Mouse (Mus musculus): ENCODE measurements at regions not wholly inside any gene's neighbourhood (a gene's known extent, or its start where the extent isn't known, plus 50 kb on each side); places are given as distances from the start of the nearest gene placed in this dataset.
A peak's percentile ranks its signal among the peaks of the same experiment; 100 is the strongest.

- no peak overlapping the region for H3K27ac ChIP-seq
- H3K4me3 ChIP-seq: no peak overlapping the region
- no peaks in the 10 kb centered on the region for H3K4me1 ChIP-seq
- H3K9ac ChIP-seq: no peak overlapping the region
- ATAC-seq (ENCODE audit: low FRiP score, low read depth): no peak
- no peak overlapping the region for H3K4me2 ChIP-seq (replicated peaks)
- WGBS: 95% methylated on average over 1 of the region's 1 CpGs
- H3K27me3 ChIP-seq (replicated peaks): no peaks in the 10 kb centered on the region
- H3K36me3 ChIP-seq: no peaks in the 10 kb centered on the region
- H3K9me3 ChIP-seq: no peaks in the 10 kb centered on the region
Observed at GRCm38 (mm10) chr4:75713960-75714359, 435.9 kb upstream of the Dmac1 start.

- Histone ChIP-seq H3K4me2 (replicated peaks) (no peak overlapping the region), H3K4me1 (no peaks in the 10 kb centered on the region), H3K36me3 (no peaks in the 10 kb centered on the region), H3K9ac (no peak overlapping the region), H3K9me3 (no peaks in the 10 kb centered on the region), H3K27me3 (replicated peaks) (no peaks in the 10 kb centered on the region), H3K4me3 (no peak overlapping the region), H3K27ac (no peak overlapping the region)
- WGBS: 64% methylated on average over 3 of the region's 3 CpGs
- ATAC-seq (ENCODE audit: low FRiP score, low read depth): no peak
Observed at GRCm38 (mm10) chr4:75700780-75701378, 422.8 kb upstream of the Dmac1 start.

DNA sequence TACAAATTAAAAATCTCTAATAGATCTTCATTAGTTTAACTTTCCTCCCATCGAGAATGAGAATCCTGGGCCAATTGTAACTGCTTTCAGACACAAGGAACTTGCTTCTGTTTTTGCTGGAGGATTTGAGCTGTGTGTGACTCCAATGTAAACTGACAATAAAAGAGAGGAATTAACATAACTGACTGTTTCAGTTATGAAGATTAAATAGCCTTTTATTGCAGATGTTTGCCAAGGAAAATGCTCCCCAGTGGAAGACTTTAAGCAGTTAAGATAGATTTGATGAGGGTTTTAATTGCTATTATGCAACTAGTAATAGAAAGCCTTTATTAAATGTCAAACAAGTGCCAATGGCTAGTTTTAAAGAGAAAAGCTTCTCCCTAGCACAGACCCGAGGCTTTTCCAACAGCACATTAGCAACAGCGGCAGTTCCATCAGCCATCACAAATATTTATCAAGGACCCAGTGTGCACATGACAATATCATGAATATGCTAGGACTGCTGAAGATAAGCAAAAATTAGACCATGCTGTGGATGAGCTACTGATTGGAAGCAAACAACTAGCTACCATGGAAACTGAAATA, 398.6 kb upstream of the Dmac1 start:
- H3K4me1 ChIP-seq: no peaks in the 10 kb centered on the region
- H3K9ac ChIP-seq: no peak overlapping the region
- H3K27ac ChIP-seq: no peak overlapping the region
- no peak overlapping the region for H3K4me3 ChIP-seq
- H3K4me2 ChIP-seq (replicated peaks): no peak overlapping the region
- no peaks in the 10 kb centered on the region for H3K9me3 ChIP-seq
- H3K36me3 ChIP-seq: no peaks in the 10 kb centered on the region
- WGBS: 67% methylated on average over 3 of the region's 3 CpGs
- no peaks in the 10 kb centered on the region for H3K27me3 ChIP-seq (replicated peaks)
- no peak for ATAC-seq (ENCODE audit: low FRiP score, low read depth)

DNA sequence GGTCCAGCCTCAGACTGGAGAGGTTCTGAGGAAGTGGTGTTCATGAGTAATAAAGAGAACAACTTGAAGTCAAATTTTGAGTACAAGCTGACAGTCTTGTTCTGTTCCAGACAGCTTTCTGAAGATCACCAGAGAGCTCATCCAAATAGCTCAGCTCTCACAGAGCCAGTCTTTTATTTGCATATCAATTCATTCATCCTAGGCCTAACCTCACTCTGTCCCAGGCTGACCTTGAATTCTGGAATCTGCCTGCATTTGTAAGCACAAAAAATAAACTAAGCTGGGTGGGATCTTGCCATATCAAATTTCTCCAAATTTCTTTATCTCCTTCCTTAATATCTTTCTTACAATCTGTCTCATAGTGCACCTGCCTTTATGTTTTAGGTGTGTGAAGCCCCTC, 362.9 kb upstream of the Dmac1 start:
- no peaks in the 10 kb centered on the region for H3K9me3 ChIP-seq

GRCm38 (mm10) chr4:75636627-75637026, 358.5 kb upstream of the Dmac1 start:
- H3K9ac ChIP-seq: no peak overlapping the region
- no peaks in the 10 kb centered on the region for H3K27me3 ChIP-seq (replicated peaks)
- WGBS: 78% methylated on average over 1 of the region's 1 CpGs

More for the DNA sequence above, 362.9 kb upstream of the Dmac1 start:
- Histone ChIP-seq H3K27me3 (replicated peaks) (no peaks in the 10 kb centered on the region), H3K4me2 (replicated peaks) (no peak overlapping the region), H3K4me1 (no peaks in the 10 kb centered on the region), H3K9ac (no peak overlapping the region), H3K36me3 (no peaks in the 10 kb centered on the region), H3K27ac (no peak overlapping the region), H3K4me3 (no peak overlapping the region)
- ATAC-seq (ENCODE audit: low FRiP score, low read depth): no peak

DNA sequence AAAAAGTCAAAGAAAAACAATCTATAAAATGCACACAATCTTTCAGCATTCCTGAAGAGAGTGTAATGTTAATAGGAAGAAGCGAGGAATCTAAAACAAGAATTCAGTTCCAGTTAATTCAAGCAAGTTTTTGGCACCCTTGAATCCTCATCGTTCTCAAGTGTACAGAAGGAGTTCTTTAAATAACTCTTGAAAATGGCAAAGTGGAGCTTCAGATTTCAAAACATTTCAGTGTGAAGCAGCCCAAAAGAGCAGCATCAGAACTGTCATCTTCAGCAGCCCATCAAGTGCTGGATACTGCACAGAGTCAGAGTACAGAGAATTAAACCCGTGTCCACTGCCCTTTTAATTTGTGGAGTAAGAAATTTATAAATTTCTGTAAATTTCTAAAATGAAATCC, 311.8 kb upstream of the Dmac1 start:
- Histone ChIP-seq H3K9ac (no peak overlapping the region), H3K27ac (no peak overlapping the region), H3K4me3 (no peak overlapping the region), H3K36me3 (no peaks in the 10 kb centered on the region), H3K27me3 (replicated peaks) (no peaks in the 10 kb centered on the region), H3K4me2 (replicated peaks) (no peak overlapping the region), H3K9me3 (no peaks in the 10 kb centered on the region), H3K4me1 (no peaks in the 10 kb centered on the region)
- ATAC-seq (ENCODE audit: low FRiP score, low read depth): no peak
- WGBS: 87% methylated on average over 3 of the region's 3 CpGs

More at GRCm38 (mm10) chr4:75636627-75637026, 358.5 kb upstream of the Dmac1 start:
- Histone ChIP-seq H3K4me3 (no peak overlapping the region), H3K36me3 (no peaks in the 10 kb centered on the region), H3K4me2 (replicated peaks) (no peak overlapping the region), H3K9me3 (no peaks in the 10 kb centered on the region), H3K4me1 (no peaks in the 10 kb centered on the region), H3K27ac (no peak overlapping the region; the same call in 1 of the 2 replicates)
- no peak for ATAC-seq (ENCODE audit: low FRiP score, low read depth)

DNA sequence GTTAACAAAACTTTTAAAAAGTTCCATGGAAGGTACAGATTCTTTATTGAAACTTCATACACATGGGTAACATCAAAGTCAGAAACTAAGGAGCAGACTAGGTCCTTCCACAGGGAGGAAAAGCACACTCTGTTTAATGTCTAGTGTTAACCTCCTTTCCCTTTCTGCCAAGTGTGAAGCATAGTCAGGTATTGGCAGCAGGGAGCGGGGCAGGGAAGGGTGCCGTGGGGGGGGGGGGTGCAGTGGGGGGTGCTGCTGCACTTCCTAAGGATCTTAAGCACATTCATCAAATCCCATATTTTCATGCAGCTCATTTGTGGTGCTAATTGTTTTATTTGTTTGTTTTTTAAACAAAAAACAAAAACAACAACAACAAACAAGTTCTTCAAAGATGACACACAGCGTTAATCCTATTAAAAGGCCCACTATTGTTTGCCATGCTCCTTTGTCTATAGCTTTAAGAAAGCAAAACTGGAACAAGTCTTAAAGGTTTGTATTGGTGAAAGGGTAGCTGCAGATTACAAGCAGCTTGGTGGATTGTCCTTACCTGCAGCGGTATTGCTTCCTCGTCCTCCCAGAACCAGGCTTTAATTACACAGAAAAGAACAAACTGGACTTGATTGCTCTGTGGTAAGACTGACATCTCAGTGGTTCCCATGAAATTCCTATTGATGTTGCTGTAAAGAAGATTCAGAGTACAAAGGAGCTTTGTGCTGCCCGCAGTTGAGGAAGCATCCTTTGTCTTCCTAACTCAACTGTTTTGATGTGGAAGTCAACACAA, 310.2 kb upstream of the Dmac1 start:
- Histone ChIP-seq H3K4me1 (no peaks in the 10 kb centered on the region), H3K4me3 (no peak overlapping the region), H3K27ac (no peak overlapping the region), H3K4me2 (replicated peaks) (no peak overlapping the region), H3K9me3 (no peaks in the 10 kb centered on the region), H3K36me3 (no peaks in the 10 kb centered on the region), H3K9ac (no peak overlapping the region), H3K27me3 (replicated peaks) (no peaks in the 10 kb centered on the region)
- 38% methylated on average over 6 of the region's 6 CpGs for WGBS
- ATAC-seq (ENCODE audit: low FRiP score, low read depth): no peak

DNA sequence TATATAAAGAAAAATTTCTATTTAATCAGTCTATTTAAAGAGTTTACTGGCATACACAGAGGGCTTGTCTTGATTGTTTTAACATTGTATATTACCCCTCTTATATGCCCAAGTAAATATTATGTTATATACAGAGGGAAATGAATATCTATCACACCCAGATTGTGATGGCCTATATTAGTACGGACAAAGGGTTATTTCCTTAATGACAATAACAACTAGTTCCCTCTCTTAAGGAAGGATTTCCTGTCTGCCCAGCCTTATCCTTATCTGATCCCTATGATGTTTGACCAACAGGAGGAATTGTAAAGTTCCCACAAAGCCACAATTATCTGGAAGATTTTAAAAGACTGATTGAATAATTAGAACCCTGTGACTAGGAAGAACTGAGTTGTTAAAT, 301.8 kb upstream of the Dmac1 start:
- Histone ChIP-seq H3K36me3 (no peaks in the 10 kb centered on the region), H3K27ac (no peak overlapping the region), H3K4me3 (no peak overlapping the region), H3K4me2 (replicated peaks) (no peak overlapping the region), H3K4me1 (no peaks in the 10 kb centered on the region), H3K9ac (no peak overlapping the region), H3K9me3 (no peaks in the 10 kb centered on the region), H3K27me3 (replicated peaks) (no peaks in the 10 kb centered on the region)
- ATAC-seq (ENCODE audit: low FRiP score, low read depth): no peak
- WGBS: 89% methylated on average over 1 of the region's 1 CpGs

- no peak for ATAC-seq (ENCODE audit: low FRiP score, low read depth)
- Histone ChIP-seq H3K9ac (no peak overlapping the region), H3K9me3 (no peaks in the 10 kb centered on the region), H3K36me3 (no peaks in the 10 kb centered on the region), H3K4me1 (no peaks in the 10 kb centered on the region), H3K27ac (no peak overlapping the region), H3K27me3 (replicated peaks) (no peaks in the 10 kb centered on the region), H3K4me2 (replicated peaks) (no peak overlapping the region), H3K4me3 (no peak overlapping the region)
Observed at GRCm38 (mm10) chr4:75572603-75573002, 294.5 kb upstream of the Dmac1 start.

DNA sequence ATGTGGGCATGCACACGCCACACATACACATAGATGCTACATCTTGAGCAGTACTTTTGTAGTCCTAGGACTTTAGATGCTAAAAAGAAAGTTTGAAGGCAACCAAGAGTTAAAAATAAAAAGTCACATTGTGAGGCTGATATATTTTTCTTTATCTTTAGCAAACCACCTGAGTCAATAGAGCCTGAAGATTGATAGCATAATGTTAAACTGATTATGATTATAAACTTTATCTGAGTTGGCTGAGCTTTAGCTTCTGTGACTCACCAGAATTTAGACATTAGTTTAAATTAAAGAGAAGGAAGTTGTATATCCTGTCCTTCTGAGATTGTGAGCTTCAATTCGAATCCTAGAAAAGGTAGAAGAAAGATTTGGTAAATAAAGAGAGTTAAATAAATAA, 289.5 kb upstream of the Dmac1 start:
- H3K9ac ChIP-seq: no peak overlapping the region
- H3K9me3 ChIP-seq: no peaks in the 10 kb centered on the region
- H3K27me3 ChIP-seq (replicated peaks): no peaks in the 10 kb centered on the region
- 0 out of 2 replicates have a peak, but pooled peaks cover 2% of the 10 kb centered on the region for H3K4me1 ChIP-seq
- no peak for ATAC-seq (ENCODE audit: low FRiP score, low read depth)
- H3K4me2 ChIP-seq (replicated peaks): no peak overlapping the region
- no peak overlapping the region for H3K4me3 ChIP-seq
- no peaks in the 10 kb centered on the region for H3K36me3 ChIP-seq
- H3K27ac ChIP-seq: no peak overlapping the region
- WGBS: 90% methylated on average over 2 of the region's 2 CpGs

GRCm38 (mm10) chr4:75562480-75562879, 284.4 kb upstream of the Dmac1 start:
- WGBS: 4% methylated on average over 4 of the region's 4 CpGs
- Histone ChIP-seq H3K9ac (no peak overlapping the region), H3K27me3 (replicated peaks) (no peaks in the 10 kb centered on the region), H3K27ac (no peak overlapping the region), H3K4me3 (no peak overlapping the region), H3K4me2 (replicated peaks) (no peak overlapping the region), H3K9me3 (no peaks in the 10 kb centered on the region), H3K4me1 (0 out of 2 replicates have a peak, but pooled peaks cover 5% of the 10 kb centered on the region), H3K36me3 (no peaks in the 10 kb centered on the region)
- ATAC-seq (ENCODE audit: low FRiP score, low read depth): peak; percentile 89

DNA sequence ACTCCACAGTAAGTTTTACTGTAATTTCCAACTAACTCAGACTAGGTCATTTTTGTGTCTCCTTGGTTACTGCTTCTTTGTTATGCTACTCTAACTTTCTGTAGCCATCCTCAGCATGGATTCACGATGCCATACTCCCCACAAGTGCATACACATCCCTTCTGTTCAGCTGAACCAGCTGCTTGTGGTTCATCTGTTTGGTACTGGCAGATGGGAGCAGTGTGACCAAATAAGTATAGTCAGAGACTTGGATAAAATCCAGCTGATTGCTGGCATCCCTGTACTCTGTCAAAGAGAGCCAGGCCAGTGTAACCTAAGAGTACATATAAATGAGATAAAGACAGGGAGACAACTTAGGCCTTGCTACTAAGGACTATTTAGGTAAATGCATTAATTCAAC, 283.7 kb upstream of the Dmac1 start:
- Histone ChIP-seq H3K27ac (no peak overlapping the region), H3K4me3 (no peak overlapping the region), H3K36me3 (no peaks in the 10 kb centered on the region), H3K4me2 (replicated peaks) (no peak overlapping the region), H3K9me3 (no peaks in the 10 kb centered on the region), H3K4me1 (0 out of 2 replicates have a peak, but pooled peaks cover 5% of the 10 kb centered on the region), H3K9ac (no peak overlapping the region), H3K27me3 (replicated peaks) (no peaks in the 10 kb centered on the region)
- 24% methylated on average over 1 of the region's 1 CpGs for WGBS
- ATAC-seq (ENCODE audit: low FRiP score, low read depth): peak; percentile 96

Data from neural tube, embryonic 12.5 days (tissue).